Comparison of ENCODE assay signal across 23 mouse cellular contexts in the genomic region with DNA sequence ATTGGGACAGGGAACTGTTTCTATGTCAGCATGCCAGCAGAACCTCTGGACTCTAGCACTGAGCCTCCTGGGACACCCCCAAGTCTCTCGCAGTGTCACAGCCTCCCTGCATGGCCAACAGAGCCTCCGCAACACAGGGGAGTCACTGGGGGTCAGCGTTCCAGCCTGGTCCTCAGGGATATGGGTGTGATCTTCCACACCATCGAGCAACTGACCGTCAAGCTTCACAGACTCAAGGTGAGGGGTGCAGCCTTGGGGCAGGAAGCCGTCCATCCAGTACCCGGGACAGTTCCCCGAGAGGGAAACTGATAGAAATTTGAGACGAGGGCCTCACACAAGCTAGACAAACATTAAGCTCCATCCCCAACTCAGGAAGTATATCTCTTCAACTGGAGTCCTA. TPM values are rescaled to one million over a fixed set of nuclear protein-coding genes. Genes with fewer than 3 reads are reported as not detected.
DNase-seq lines count a peak whose midpoint lies in the region; ATAC-seq and TF ChIP-seq lines count a peak whose summit lies in the region.
"Had no signal": no experiment of that assay in that cellular context is flagged by ENCODE, and none has a peak within 500 bp of the region (broad histone marks: within the 10 kb centered on the region; RNA-seq: fewer than 3 reads in every experiment).

No protein-coding gene starts in this region.

- H3K9me3 ChIP-seq in heart, embryonic 10.5 days = no peaks in the 10 kb centered on the region
- no peaks in the 10 kb centered on the region for H3K9me3 ChIP-seq in kidney, embryonic 15.5 days (replicated peaks)
- no peaks in the 10 kb centered on the region for H3K9me3 ChIP-seq in kidney, postnatal 0 days (replicated peaks; ENCODE audit: low read length)
- H3K9me3 ChIP-seq: embryonic facial prominence, embryonic 10.5 days; embryonic facial prominence, embryonic 12.5 days; forebrain, embryonic 13.5 days; forebrain, embryonic 15.5 days; G1E had no signal

- no peak overlapping the region for H3K4me3 ChIP-seq in heart, embryonic 10.5 days
- H3K4me3 ChIP-seq in kidney, embryonic 15.5 days (replicated peaks) = no peak overlapping the region
- H3K4me3 ChIP-seq in kidney, postnatal 0 days (replicated peaks; ENCODE audit: low read depth, low read length) = no peak overlapping the region
- H3K4me3 ChIP-seq: embryonic facial prominence, embryonic 10.5 days; embryonic facial prominence, embryonic 12.5 days; forebrain, embryonic 13.5 days; forebrain, embryonic 15.5 days had no signal

- H3K36me3 ChIP-seq in heart, embryonic 10.5 days = peaks cover 87% of the 10 kb centered on the region
- H3K36me3 ChIP-seq in kidney, embryonic 15.5 days = peaks cover 85% of the 10 kb centered on the region
- peaks cover 63% of the 10 kb centered on the region for H3K36me3 ChIP-seq in kidney, postnatal 0 days (ENCODE audit: insufficient read depth, low read length)

- H3K27me3 ChIP-seq in heart, embryonic 10.5 days (ENCODE audit: insufficient read depth, poor library complexity, severe bottlenecking) = no peaks in the 10 kb centered on the region
- no peaks in the 10 kb centered on the region for H3K27me3 ChIP-seq in kidney, embryonic 15.5 days
- no peaks in the 10 kb centered on the region for H3K27me3 ChIP-seq in kidney, postnatal 0 days (ENCODE audit: insufficient read depth, low read length)
- H3K27me3 ChIP-seq: CH12.LX; embryonic facial prominence, embryonic 12.5 days; forebrain, embryonic 13.5 days; forebrain, embryonic 15.5 days; Patski had no signal

- DNase-seq in heart, adult 11 months = peak; percentile 89
- no peak for DNase-seq in heart, embryonic 10.5 days (ENCODE audit: low spot score)
- DNase-seq in kidney, postnatal 36 days = no peak
- no peak for DNase-seq in kidney, postnatal 0 days (ENCODE audit: low spot score)
- no peak for DNase-seq in kidney, adult 18-20 months
- DNase-seq: adrenal gland, adult 8-10 months; adrenal gland, postnatal 36 days; B cell, adult 2 months; cerebellum, adult 11-12 months; cerebellum, adult 2 months; cerebellum, adult 9-10 months; cerebellum, postnatal 10 days; cerebellum, postnatal 25 days had no signal

- H3K4me1 ChIP-seq in heart, embryonic 10.5 days = peaks cover 16% of the 10 kb centered on the region
- peaks cover 20% of the 10 kb centered on the region for H3K4me1 ChIP-seq in kidney, embryonic 15.5 days
- H3K4me1 ChIP-seq in kidney, postnatal 0 days (replicated peaks; ENCODE audit: insufficient read depth, low read length) = no peaks in the 10 kb centered on the region
- H3K4me1 ChIP-seq: embryonic facial prominence, embryonic 10.5 days; embryonic facial prominence, embryonic 12.5 days; forebrain, embryonic 15.5 days had no signal

- 78% methylated on average over 9 of the region's 9 CpGs for WGBS in heart, embryonic 10.5 days
- 26% methylated on average over 9 of the region's 9 CpGs for WGBS in kidney, embryonic 15.5 days
- WGBS in kidney, postnatal 0 days = 30% methylated on average over 9 of the region's 9 CpGs

- peak; percentile 72 for ATAC-seq in kidney, embryonic 15.5 days (replicated peaks; ENCODE audit: low FRiP score)
- ATAC-seq in kidney, postnatal 0 days (replicated peaks; ENCODE audit: low FRiP score, low read depth) = 0 out of 2 replicates have a peak, but pooled peaks have one; percentile 10
- ATAC-seq: activated CD4-positive, CD25-positive, alpha-beta regulatory T cell, adult 4 months; CD4-positive, CD25-positive, alpha-beta regulatory T cell, adult 4 months; forebrain, embryonic 13.5 days; forebrain, embryonic 15.5 days; Patski had no signal

- H3K4me2 ChIP-seq in kidney, embryonic 15.5 days = no peak overlapping the region
- H3K4me2 ChIP-seq in kidney, postnatal 0 days (ENCODE audit: low read length) = no peak overlapping the region
- H3K4me2 ChIP-seq: embryonic facial prominence, embryonic 12.5 days; forebrain, embryonic 13.5 days; forebrain, embryonic 15.5 days had no signal

- H3K27ac ChIP-seq in heart, embryonic 10.5 days = no peak overlapping the region
- no peak overlapping the region for H3K27ac ChIP-seq in kidney, embryonic 15.5 days
- H3K27ac ChIP-seq in kidney, postnatal 0 days = no peak overlapping the region
- H3K27ac ChIP-seq: embryonic facial prominence, embryonic 10.5 days; embryonic facial prominence, embryonic 12.5 days; forebrain, embryonic 13.5 days; forebrain, embryonic 15.5 days had no signal

- no peak for TF ChIP-seq CTCF in kidney, postnatal 0 days (IDR thresholded peaks at IDR 0.05; ENCODE audit: low read depth)

- no peak overlapping the region for H3K9ac ChIP-seq in kidney, embryonic 15.5 days
- no peak overlapping the region for H3K9ac ChIP-seq in kidney, postnatal 0 days (ENCODE audit: low read depth, low read length)
- H3K9ac ChIP-seq: embryonic facial prominence, embryonic 12.5 days; forebrain, embryonic 13.5 days; forebrain, embryonic 15.5 days had no signal

RNA-seq across cellular contexts. Expression of gene Lrrc71, which starts 13.1 kb away (rescaled TPM):
- polyA plus RNA-seq in heart, embryonic 10.5 days (2016; fragmentation: Nextera tagmentation; extraction: Ambion mirVana) = 0.30 and 0.63 TPM in 2 replicates
- 0.66 and 0.84 TPM in 2 replicates for polyA plus RNA-seq in kidney, embryonic 15.5 days (2015; fragmentation: Nextera tagmentation; extraction: Ambion mirVana)
- polyA plus RNA-seq in kidney, postnatal 0 days (2015; fragmentation: Nextera tagmentation; extraction: Ambion mirVana) = 0.37 and 0.45 TPM in 2 replicates
- polyA plus RNA-seq: G1E had no signal

RNA-seq across cellular contexts. Expression of gene Ntrk1, which starts 59.6 kb away (rescaled TPM):
- polyA plus RNA-seq in heart, embryonic 10.5 days (2016; fragmentation: Nextera tagmentation; extraction: Ambion mirVana) = 0.05 and 0.68 TPM in 2 replicates
- polyA plus RNA-seq in kidney, embryonic 15.5 days (2015; fragmentation: Nextera tagmentation; extraction: Ambion mirVana) = 6.1 and 8.4 TPM in 2 replicates
- polyA plus RNA-seq in kidney, postnatal 0 days (2015; fragmentation: Nextera tagmentation; extraction: Ambion mirVana) = 2.1 and 2.3 TPM in 2 replicates
- polyA plus RNA-seq: activated CD4-positive, CD25-positive, alpha-beta regulatory T cell, adult 4 months; CD4-positive, CD25-positive, alpha-beta regulatory T cell, adult 4 months; G1E; Patski had no signal
